Mouse (Mus musculus): ENCODE measurements around the gene Scin.

GRCm38 (mm10) chr12:40040067-40040466, 94.0 kb downstream of the Scin start:
- TF ChIP-seq FLI1 (IDR thresholded peaks at IDR 0.05; ENCODE audit: low read length) (no peak), GATA1 (IDR thresholded peaks at IDR 0.05; ENCODE audit: borderline replicate concordance, low read length) (no peak)
